Mouse (Mus musculus) embryonic fibroblast, embryonic 13.5 days (primary cell): ENCODE results near the gene Nxph3.

Experiments
- CTCF ChIP-seq: IDR thresholded peaks from 2 replicates; pipeline ENCODE4 v1.5.1; 2011; ENCODE audit warnings: mild to moderate bottlenecking, control low read depth, low read length, moderate library complexity, borderline replicate concordance; ENCODE audit not compliant: insufficient read depth
- POLR2A ChIP-seq: IDR thresholded peaks from 2 replicates; pipeline ENCODE4 v1.6.1; 2011; ENCODE audit warnings: low read depth, mild to moderate bottlenecking, control low read depth, low read length, moderate library complexity

DNA sequence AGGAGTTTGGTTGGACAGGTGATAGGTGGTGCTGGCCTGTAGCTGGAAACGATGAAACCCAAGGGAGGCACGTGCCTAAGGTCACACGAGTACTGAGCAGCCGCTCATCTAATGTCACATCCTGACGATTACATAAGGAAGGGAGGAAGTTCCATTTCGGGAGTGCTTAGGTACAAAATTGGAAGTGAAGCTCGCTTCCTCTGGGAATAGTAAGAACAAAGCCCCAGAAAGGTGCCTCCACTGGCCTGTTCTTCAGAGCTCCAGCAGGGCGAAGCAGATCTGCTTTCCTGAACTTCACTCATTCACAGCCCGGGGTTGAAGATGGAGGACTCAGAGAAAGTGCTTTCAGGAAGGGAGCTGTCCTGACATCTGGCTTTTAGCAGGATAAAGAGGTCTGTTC lies 20.4 kb downstream of the Nxph3 start:
- TF ChIP-seq POLR2A: no peak
- TF ChIP-seq CTCF: no peak
